Mouse (Mus musculus): ENCODE measurements around the gene Prkcb. TPM values are rescaled to one million over a fixed set of nuclear protein-coding genes. Genes with fewer than 3 reads are reported as not detected.

Gene Prkcb
- polyA plus RNA-seq, 1 experiment: 6.1 TPM

- DNase-seq: no peak
- Histone ChIP-seq H3K4me1 (ENCODE audit: control insufficient read depth, insufficient read depth, low read length) (no peaks in the 10 kb centered on the region), H3K27ac (ENCODE audit: insufficient read depth, low read depth, low read length) (no peak overlapping the region), H3K36me3 (ENCODE audit: control insufficient read depth, insufficient read depth, low read length) (no peaks in the 10 kb centered on the region), H3K4me3 (ENCODE audit: insufficient read depth, low read depth, low read length) (no peak overlapping the region), H3K27me3 (replicated peaks; ENCODE audit: control insufficient read depth, insufficient read depth, low read length) (no peaks in the 10 kb centered on the region)
- 91% methylated on average over 7 of the region's 7 CpGs for WGBS
- TF ChIP-seq CTCF (conservative IDR thresholded peaks at IDR 0.05; ENCODE audit: insufficient read depth, insufficient read length, low read depth, low read length) (no peak), POLR2A (IDR thresholded peaks at IDR 0.05; ENCODE audit: low read depth, low read length) (no peak)
These were observed 78.9 kb downstream of the Prkcb start for GRCm38 (mm10) chr7:122367303-122368007.

GRCm38 (mm10) chr7:122370488-122370887, 81.9 kb downstream of the Prkcb start:
- H3K27ac ChIP-seq (ENCODE audit: insufficient read depth, low read depth, low read length): no peak overlapping the region
- no peak overlapping the region for H3K4me3 ChIP-seq (ENCODE audit: insufficient read depth, low read depth, low read length)
- no peaks in the 10 kb centered on the region for H3K27me3 ChIP-seq (replicated peaks; ENCODE audit: control insufficient read depth, insufficient read depth, low read length)
- H3K36me3 ChIP-seq (ENCODE audit: control insufficient read depth, insufficient read depth, low read length): no peaks in the 10 kb centered on the region
- no peaks in the 10 kb centered on the region for H3K4me1 ChIP-seq (ENCODE audit: control insufficient read depth, insufficient read depth, low read length)
- TF ChIP-seq POLR2A (IDR thresholded peaks at IDR 0.05; ENCODE audit: low read depth, low read length): no peak
- TF ChIP-seq CTCF (conservative IDR thresholded peaks at IDR 0.05; ENCODE audit: insufficient read depth, insufficient read length, low read depth, low read length): no peak
- 96% methylated on average over 12 of the region's 12 CpGs for WGBS
- DNase-seq: no peak

GRCm38 (mm10) chr7:122371947-122372346, 83.4 kb downstream of the Prkcb start:
- DNase-seq: no peak

DNA sequence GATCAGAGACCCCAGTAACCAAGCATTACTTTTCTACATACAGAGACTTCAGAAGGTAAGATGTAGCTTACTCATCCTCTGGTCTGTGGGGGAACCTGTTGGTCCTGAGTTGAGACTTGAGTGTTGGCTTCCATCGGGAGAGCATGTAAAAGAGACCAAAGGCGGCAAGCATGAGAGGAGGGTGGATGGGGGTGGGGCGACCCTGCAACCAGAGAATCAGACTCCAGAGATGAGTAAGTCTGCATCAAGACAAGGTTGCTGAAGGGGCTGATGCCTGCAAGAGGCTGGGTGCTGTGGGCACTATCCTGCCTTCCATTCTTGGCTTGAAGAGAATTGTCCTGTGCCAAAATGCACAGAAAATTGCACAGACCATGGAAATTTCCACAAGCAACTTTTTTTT, 83.8 kb downstream of the Prkcb start:
- 75% methylated on average over 3 of the region's 3 CpGs for WGBS

More at GRCm38 (mm10) chr7:122371947-122372346, 83.4 kb downstream of the Prkcb start:
- WGBS: 52% methylated on average over 5 of the region's 5 CpGs
- no peak overlapping the region for H3K27ac ChIP-seq (ENCODE audit: insufficient read depth, low read depth, low read length)
- no peaks in the 10 kb centered on the region for H3K27me3 ChIP-seq (replicated peaks; ENCODE audit: control insufficient read depth, insufficient read depth, low read length)
- H3K4me3 ChIP-seq (ENCODE audit: insufficient read depth, low read depth, low read length): no peak overlapping the region
- no peaks in the 10 kb centered on the region for H3K36me3 ChIP-seq (ENCODE audit: control insufficient read depth, insufficient read depth, low read length)
- no peak for TF ChIP-seq POLR2A (IDR thresholded peaks at IDR 0.05; ENCODE audit: low read depth, low read length)
- TF ChIP-seq CTCF (conservative IDR thresholded peaks at IDR 0.05; ENCODE audit: insufficient read depth, insufficient read length, low read depth, low read length): no peak
- no peaks in the 10 kb centered on the region for H3K4me1 ChIP-seq (ENCODE audit: control insufficient read depth, insufficient read depth, low read length)

DNA sequence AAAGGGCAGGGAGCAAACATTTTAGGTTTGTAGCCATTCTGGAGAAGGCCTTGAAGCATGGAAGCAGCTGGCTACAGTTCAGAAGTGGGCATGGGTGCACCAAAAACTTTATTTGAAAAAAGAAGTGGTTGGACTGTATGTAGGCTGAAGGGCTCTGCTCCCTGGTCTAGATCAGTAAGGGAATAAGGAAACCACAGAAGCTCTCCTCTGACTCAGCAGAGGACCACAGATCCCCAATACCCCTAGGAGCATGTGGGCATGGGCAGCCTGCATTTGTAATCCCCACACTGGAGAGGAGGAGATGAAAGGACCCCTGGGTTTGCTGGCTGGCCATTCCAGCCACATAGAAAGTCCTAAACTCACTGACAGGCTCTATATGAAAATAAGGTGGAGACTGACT, 88.3 kb downstream of the Prkcb start:
- no peak overlapping the region for H3K27ac ChIP-seq (ENCODE audit: insufficient read depth, low read depth, low read length)
- no peak overlapping the region for H3K4me3 ChIP-seq (ENCODE audit: insufficient read depth, low read depth, low read length)
- no peaks in the 10 kb centered on the region for H3K4me1 ChIP-seq (ENCODE audit: control insufficient read depth, insufficient read depth, low read length)
- TF ChIP-seq CTCF (conservative IDR thresholded peaks at IDR 0.05; ENCODE audit: insufficient read depth, insufficient read length, low read depth, low read length) (no peak), POLR2A (IDR thresholded peaks at IDR 0.05; ENCODE audit: low read depth, low read length) (no peak)
- no peaks in the 10 kb centered on the region for H3K27me3 ChIP-seq (replicated peaks; ENCODE audit: control insufficient read depth, insufficient read depth, low read length)
- no peaks in the 10 kb centered on the region for H3K36me3 ChIP-seq (ENCODE audit: control insufficient read depth, insufficient read depth, low read length)
- no peak for DNase-seq

More for the DNA sequence above, 83.8 kb downstream of the Prkcb start:
- Histone ChIP-seq H3K27me3 (replicated peaks; ENCODE audit: control insufficient read depth, insufficient read depth, low read length) (no peaks in the 10 kb centered on the region), H3K27ac (ENCODE audit: insufficient read depth, low read depth, low read length) (no peak overlapping the region), H3K36me3 (ENCODE audit: control insufficient read depth, insufficient read depth, low read length) (no peaks in the 10 kb centered on the region), H3K4me1 (ENCODE audit: control insufficient read depth, insufficient read depth, low read length) (no peaks in the 10 kb centered on the region), H3K4me3 (ENCODE audit: insufficient read depth, low read depth, low read length) (no peak overlapping the region)
- no peak for DNase-seq
- no peak for TF ChIP-seq POLR2A (IDR thresholded peaks at IDR 0.05; ENCODE audit: low read depth, low read length)

DNA sequence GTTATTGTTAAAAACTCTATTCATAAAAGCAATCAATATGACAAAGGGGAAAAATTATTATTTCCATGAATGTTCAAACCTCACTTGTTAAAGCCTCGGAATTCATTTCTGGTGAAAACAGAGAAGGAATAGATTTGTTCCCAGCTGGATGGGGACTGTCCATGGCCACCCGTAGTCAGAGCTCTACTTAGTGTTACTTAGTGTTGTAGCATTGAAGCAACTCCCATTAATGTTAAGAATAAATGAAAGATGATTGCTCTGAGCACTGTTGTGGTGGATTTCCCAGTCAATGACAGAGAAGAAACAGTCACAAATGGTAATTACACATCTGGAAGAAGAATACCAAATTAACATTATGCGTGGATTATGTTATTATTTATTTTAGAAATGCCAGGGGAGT, 89.4 kb downstream of the Prkcb start:
- no peak for DNase-seq
- Histone ChIP-seq H3K4me1 (ENCODE audit: control insufficient read depth, insufficient read depth, low read length) (no peaks in the 10 kb centered on the region), H3K36me3 (ENCODE audit: control insufficient read depth, insufficient read depth, low read length) (no peaks in the 10 kb centered on the region), H3K27me3 (replicated peaks; ENCODE audit: control insufficient read depth, insufficient read depth, low read length) (no peaks in the 10 kb centered on the region), H3K4me3 (ENCODE audit: insufficient read depth, low read depth, low read length) (no peak overlapping the region), H3K27ac (ENCODE audit: insufficient read depth, low read depth, low read length) (no peak overlapping the region)
- no peak for TF ChIP-seq CTCF (conservative IDR thresholded peaks at IDR 0.05; ENCODE audit: insufficient read depth, insufficient read length, low read depth, low read length)
- TF ChIP-seq POLR2A (IDR thresholded peaks at IDR 0.05; ENCODE audit: low read depth, low read length): no peak
- WGBS: 82% methylated on average over 3 of the region's 3 CpGs

DNA sequence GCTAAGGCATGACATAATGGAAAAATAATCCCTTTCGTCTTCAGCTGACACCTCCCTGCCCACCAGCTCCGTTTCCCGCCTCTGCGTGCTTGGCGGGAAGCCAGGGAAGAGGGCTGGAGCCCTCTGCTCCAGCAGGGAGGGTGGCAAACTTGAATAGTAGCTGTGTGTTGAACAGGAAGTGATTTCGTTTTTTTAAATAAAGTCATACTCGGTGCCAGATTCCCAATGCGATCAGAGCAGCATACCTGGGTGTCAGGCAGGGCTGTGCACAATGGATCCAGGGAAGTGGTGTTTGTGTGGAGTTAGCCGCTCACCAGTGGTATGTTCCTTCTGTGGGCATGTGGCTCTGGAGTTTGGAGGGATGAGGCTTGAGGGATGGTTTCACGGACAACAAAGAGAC, 89.9 kb downstream of the Prkcb start:
- Histone ChIP-seq H3K27ac (ENCODE audit: insufficient read depth, low read depth, low read length) (no peak overlapping the region), H3K27me3 (replicated peaks; ENCODE audit: control insufficient read depth, insufficient read depth, low read length) (no peaks in the 10 kb centered on the region), H3K4me1 (ENCODE audit: control insufficient read depth, insufficient read depth, low read length) (no peaks in the 10 kb centered on the region), H3K36me3 (ENCODE audit: control insufficient read depth, insufficient read depth, low read length) (no peaks in the 10 kb centered on the region), H3K4me3 (ENCODE audit: insufficient read depth, low read depth, low read length) (no peak overlapping the region)
- TF ChIP-seq CTCF (conservative IDR thresholded peaks at IDR 0.05; ENCODE audit: insufficient read depth, insufficient read length, low read depth, low read length) (no peak), POLR2A (IDR thresholded peaks at IDR 0.05; ENCODE audit: low read depth, low read length) (no peak)
- DNase-seq: peak; percentile 8
- 42% methylated on average over 10 of the region's 10 CpGs for WGBS
